Mouse (Mus musculus): ENCODE results near the gene Catspere2. TPM values are rescaled to one million over a fixed set of nuclear protein-coding genes. Genes with fewer than 3 reads are reported as not detected.

Catspere2 gene
- total RNA-seq, 2 experiments from 2014 or later = 0.70 to 1.3 TPM

DNA sequence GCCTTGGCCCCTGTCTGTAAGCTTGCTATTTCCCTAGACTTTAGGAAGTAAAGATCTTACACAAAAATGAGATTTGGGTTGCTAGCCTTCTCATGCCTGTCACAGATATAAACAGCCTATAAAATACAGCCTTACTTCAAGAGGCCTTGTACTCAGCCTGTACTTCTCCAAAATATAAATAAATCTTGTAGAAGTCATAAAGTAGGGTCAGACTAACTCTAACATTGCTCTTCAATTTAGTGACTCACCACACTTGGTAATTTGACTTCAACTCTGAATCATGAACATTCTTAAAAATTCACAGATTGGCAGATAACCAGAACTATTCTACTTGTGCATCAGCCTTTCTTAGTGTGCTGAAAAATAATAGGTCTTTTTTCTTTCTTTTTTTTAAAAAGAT lies 233.9 kb downstream of the Catspere2 start:
- intact Hi-C loops (cut with DNase I) = no loop called here
- DNase-seq = no peak

DNA sequence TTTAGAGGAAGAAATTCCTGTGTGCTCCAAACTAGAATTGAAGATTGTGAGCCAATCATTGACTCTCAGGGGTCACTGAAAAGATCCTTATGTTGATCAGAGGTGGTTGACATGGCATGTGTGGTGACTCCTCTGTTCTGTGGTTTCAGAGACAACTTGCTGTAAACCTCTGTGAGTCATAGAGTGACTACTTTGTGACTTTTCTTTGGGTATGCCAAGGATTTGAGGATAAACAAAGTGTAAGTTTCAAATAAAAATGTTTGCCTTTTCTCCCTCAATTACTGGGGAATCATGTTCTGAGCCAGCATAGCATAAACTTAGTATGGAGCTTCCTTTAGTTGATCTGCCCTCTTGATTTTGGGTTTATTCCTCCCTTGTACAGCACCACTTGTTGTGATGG lies 235.1 kb downstream of the Catspere2 start:
- no peak for DNase-seq
- intact Hi-C loops (cut with DNase I) = no loop called here

DNA sequence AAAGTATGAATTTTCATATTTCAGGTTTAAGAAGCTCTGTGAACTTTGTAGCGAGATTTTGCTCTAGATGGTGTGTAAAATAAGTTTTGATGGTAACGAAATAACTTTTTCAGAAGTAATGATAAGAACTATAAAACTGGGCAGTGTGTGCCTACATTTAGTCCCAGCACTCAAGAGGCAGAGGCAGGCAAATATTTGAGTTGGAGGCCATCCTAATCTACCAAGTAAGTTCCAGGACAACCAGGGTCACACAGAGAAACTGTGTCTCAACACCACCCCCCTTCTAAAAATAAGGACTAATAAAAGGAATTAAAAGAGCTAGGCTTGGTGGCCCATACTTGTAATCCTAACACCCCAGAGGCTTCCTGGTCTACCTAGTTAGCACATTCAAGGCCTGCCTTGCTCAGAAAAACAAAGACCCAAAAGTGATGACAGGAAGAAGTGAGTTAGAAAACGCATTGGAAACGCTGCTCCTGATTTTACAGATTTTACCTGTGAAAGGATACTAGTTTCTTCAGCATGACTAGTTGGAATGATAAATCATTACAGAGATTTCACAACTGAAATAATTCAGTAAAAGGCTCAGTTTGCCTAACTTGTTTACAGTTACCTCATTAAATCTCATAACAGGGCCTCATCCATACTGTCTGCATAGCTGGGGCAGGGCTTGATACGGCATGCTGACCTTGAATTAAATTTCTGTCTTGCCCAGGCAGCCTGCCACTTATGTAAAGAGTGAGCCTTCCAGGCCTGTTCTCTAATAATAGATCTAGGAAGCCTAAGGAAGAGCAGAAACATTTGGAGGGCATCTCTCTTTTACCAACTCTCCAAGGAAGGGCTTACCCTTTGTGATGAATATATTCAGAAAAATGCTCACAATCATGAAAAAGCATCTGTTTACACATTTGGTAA lies 236.2 kb downstream of the Catspere2 start:
- no peak for DNase-seq
- intact Hi-C loops (cut with DNase I) = no loop called here

Other genes starting within 250 kb of the Catspere2 start
- gene Adss, start 186.9 kb upstream of the Catspere2 start, total RNA-seq (2021) = 100 to 1,000 TPM; 115 to 121 TPM
- 10 to 100 TPM; 24.0 to 27.5 TPM for gene Desi2, start 204.0 kb downstream of the Catspere2 start, total RNA-seq (2021)